Mouse (Mus musculus): ENCODE data around the gene Scgb2b12.
"Not testable (repeated sequence)": the region's sequence is repeated elsewhere in the genome, so short reads cannot be mapped to it uniquely, and the experiment has no call there.

Scgb2b12 gene

GRCm38 (mm10) chr7:32327145-32327544, at the start of gene Scgb2b12:
TSS of gene Scgb2b12 (minus strand) at chr7:32327245.
- DNase-seq = not testable (repeated sequence)

- DNase-seq = not testable (repeated sequence)
These were observed 6.8 kb upstream of the Scgb2b12 start, which contains the start of gene Scgb1b12 for GRCm38 (mm10) chr7:32333882-32334281. TSS of gene Scgb1b12 (plus strand) at chr7:32334182.

All from thymus, postnatal 14 days (tissue).